Mouse (Mus musculus) liver, embryonic 11.5 days (tissue): Measurements from ENCODE around the gene Trip6. TPM values are rescaled to one million over a fixed set of nuclear protein-coding genes. Genes with fewer than 3 reads are reported as not detected.
"Not testable (repeated sequence)": the region's sequence is repeated elsewhere in the genome, so short reads cannot be mapped to it uniquely, and the experiment has no call there.

Experiments used
- ATAC-seq: fragments of 200-750 bp; cut with Nextera tagmentation; replicated peaks from 2 replicates; pipeline ENCODE4 v1.8.0; 2017; ENCODE audit warnings: moderate number of reproducible peaks, mild to moderate bottlenecking, moderate TSS enrichment, moderate library complexity; ENCODE audit not compliant: low FRiP score
- DNase-seq: peaks from one replicate; pipeline ENCODE4 v3.0.0-alpha.2; 2017; ENCODE audit warnings: low spot score
- H3K27ac ChIP-seq: fragments of 300-500 bp; sonication (generic); 2 replicates; pipeline ENCODE4 v1.5.1; 2014; ENCODE audit warnings: mild to moderate bottlenecking, low read depth, low read length, control low read depth
- H3K27me3 ChIP-seq: fragments of 300-500 bp; sonication (generic); replicated peaks from 2 replicates; pipeline ENCODE4 v1.6.1; 2014; ENCODE audit warnings: low read length, mixed read lengths; ENCODE audit not compliant: control insufficient read depth, insufficient read depth
- H3K36me3 ChIP-seq: fragments of 300-500 bp; sonication (generic); 2 replicates; pipeline ENCODE4 v1.6.1; 2014; ENCODE audit warnings: mild to moderate bottlenecking, low read length, moderate library complexity, mixed read lengths; ENCODE audit not compliant: control insufficient read depth, insufficient read depth
- H3K4me1 ChIP-seq: fragments of 300-500 bp; sonication (generic); replicated peaks from 2 replicates; pipeline ENCODE4 v1.6.1; 2014; ENCODE audit warnings: low read length, mixed read lengths; ENCODE audit not compliant: control insufficient read depth, insufficient read depth
- H3K4me2 ChIP-seq: fragments of 300-500 bp; sonication (generic); 2 replicates; pipeline ENCODE4 v1.6.1; 2014; ENCODE audit warnings: mild to moderate bottlenecking, control low read depth, moderate library complexity
- H3K4me3 ChIP-seq: fragments of 300-500 bp; sonication (generic); 2 replicates; pipeline ENCODE4 v1.5.1; 2014; ENCODE audit warnings: low read depth, low read length, control low read depth
- H3K9ac ChIP-seq: fragments of 300-500 bp; sonication (generic); 2 replicates; pipeline ENCODE4 v1.6.1; 2014; ENCODE audit warnings: low read depth, low read length, control low read depth
- H3K9me3 ChIP-seq: fragments of 300-500 bp; sonication (generic); 2 replicates; pipeline ENCODE4 v1.6.1; 2016; ENCODE audit warnings: low read length, inconsistent platforms, mixed read lengths; ENCODE audit not compliant: control insufficient read depth
- WGBS: fragments of 180-500 bp; shearing (Covaris S2); extraction: QIAGEN DNeasy Blood & Tissue Kit; methylation state at CpG from one replicate; pipeline ENCODE4 v1.1.7; 2014; 5-methylcytosine and 5-hydroxymethylcytosine counted together
- polyA plus RNA-seq: library from polyadenylated mRNA; unstranded; fragments of >200 nt; fragmentation: Nextera tagmentation; extraction: Ambion mirVana; gene quantifications from 2 replicates; pipeline ENCODE4 v1.2.1, GENCODE M21; 2014

Gene Trip6
- polyA plus RNA-seq, 1 experiment from 2014 or later, result 31.6 TPM

GRCm38 (mm10) chr5:137285045-137285444 lies 29.2 kb downstream of the Trip6 start:
- DNase-seq (no peak), ATAC-seq (no peak)
- 54% methylated on average over 5 of the region's 5 CpGs for WGBS
- no peaks in the 10 kb centered on the region for H3K9me3 ChIP-seq
- H3K27ac ChIP-seq, result no peak overlapping the region
- H3K9ac ChIP-seq, result no peak overlapping the region
- no peak overlapping the region for H3K4me2 ChIP-seq
- no peaks in the 10 kb centered on the region for H3K36me3 ChIP-seq
- no peak overlapping the region for H3K4me3 ChIP-seq
- peaks cover 25% of the 10 kb centered on the region for H3K27me3 ChIP-seq
- peaks cover 16% of the 10 kb centered on the region for H3K4me1 ChIP-seq

GRCm38 (mm10) chr5:137284411-137284810 lies 29.8 kb downstream of the Trip6 start:
- H3K9ac ChIP-seq, ATAC-seq, DNase-seq, H3K4me3 ChIP-seq, H3K27ac ChIP-seq, H3K4me2 ChIP-seq, H3K36me3 ChIP-seq, H3K9me3 ChIP-seq: not testable (repeated sequence)
- WGBS, result 73% methylated on average over 5 of the region's 6 CpGs
- Histone ChIP-seq H3K4me1 (peaks cover 15% of the 10 kb centered on the region), H3K27me3 (peaks cover 19% of the 10 kb centered on the region)

GRCm38 (mm10) chr5:137277360-137278342 lies 36.6 kb downstream of the Trip6 start:
- Histone ChIP-seq H3K4me3 (no peak overlapping the region), H3K9me3 (peaks cover 2% of the 10 kb centered on the region; the same call in 1 of the 2 replicates), H3K36me3 (no peaks in the 10 kb centered on the region), H3K27me3 (no peaks in the 10 kb centered on the region; the same call in 1 of the 2 replicates), H3K4me2 (no peak overlapping the region), H3K9ac (no peak overlapping the region), H3K27ac (no peak overlapping the region), H3K4me1 (no peaks in the 10 kb centered on the region; the same call in 1 of the 2 replicates)
- DNase-seq, result no peak
- no peak for ATAC-seq
- WGBS, result 62% methylated on average over 18 of the region's 18 CpGs

- Histone ChIP-seq H3K9ac (no peak overlapping the region), H3K27ac (no peak overlapping the region), H3K9me3 (no peaks in the 10 kb centered on the region; the same call in 1 of the 2 replicates), H3K27me3 (no peaks in the 10 kb centered on the region), H3K4me2 (no peak overlapping the region), H3K4me1 (no peaks in the 10 kb centered on the region; the same call in 1 of the 2 replicates), H3K36me3 (no peaks in the 10 kb centered on the region), H3K4me3 (no peak overlapping the region)
- ATAC-seq (no peak), DNase-seq (no peak)
- 29% methylated on average over 17 of the region's 18 CpGs for WGBS
Measured at GRCm38 (mm10) chr5:137268131-137268910, 45.9 kb downstream of the Trip6 start.

DNA sequence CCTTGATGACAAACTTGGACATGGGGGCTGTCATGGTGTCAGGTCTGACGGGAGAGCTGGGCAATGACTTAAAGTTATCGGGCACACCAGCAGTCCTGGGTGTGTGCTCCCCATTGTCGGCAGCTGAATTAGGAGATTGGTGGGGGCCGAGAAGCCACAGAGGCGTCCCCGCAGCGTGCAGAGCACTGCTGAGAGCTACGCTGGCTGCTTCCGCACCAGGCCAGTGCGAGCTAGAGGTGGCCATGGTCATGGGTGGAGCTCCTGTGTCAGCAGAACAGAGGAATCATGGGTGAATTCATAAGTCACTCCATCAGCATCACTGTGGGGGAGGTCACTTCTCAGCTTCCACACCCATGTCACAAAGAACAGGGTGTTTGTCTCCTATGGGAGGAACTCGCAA lies 49.4 kb downstream of the Trip6 start:
- Histone ChIP-seq H3K9ac (no peak overlapping the region), H3K36me3 (no peaks in the 10 kb centered on the region), H3K27ac (no peak overlapping the region), H3K4me1 (no peaks in the 10 kb centered on the region; the same call in 1 of the 2 replicates), H3K27me3 (no peaks in the 10 kb centered on the region), H3K4me3 (no peak overlapping the region), H3K9me3 (no peaks in the 10 kb centered on the region), H3K4me2 (no peak overlapping the region)
- DNase-seq, result no peak
- 81% methylated on average over 11 of the region's 11 CpGs for WGBS
- ATAC-seq, result no peak

DNA sequence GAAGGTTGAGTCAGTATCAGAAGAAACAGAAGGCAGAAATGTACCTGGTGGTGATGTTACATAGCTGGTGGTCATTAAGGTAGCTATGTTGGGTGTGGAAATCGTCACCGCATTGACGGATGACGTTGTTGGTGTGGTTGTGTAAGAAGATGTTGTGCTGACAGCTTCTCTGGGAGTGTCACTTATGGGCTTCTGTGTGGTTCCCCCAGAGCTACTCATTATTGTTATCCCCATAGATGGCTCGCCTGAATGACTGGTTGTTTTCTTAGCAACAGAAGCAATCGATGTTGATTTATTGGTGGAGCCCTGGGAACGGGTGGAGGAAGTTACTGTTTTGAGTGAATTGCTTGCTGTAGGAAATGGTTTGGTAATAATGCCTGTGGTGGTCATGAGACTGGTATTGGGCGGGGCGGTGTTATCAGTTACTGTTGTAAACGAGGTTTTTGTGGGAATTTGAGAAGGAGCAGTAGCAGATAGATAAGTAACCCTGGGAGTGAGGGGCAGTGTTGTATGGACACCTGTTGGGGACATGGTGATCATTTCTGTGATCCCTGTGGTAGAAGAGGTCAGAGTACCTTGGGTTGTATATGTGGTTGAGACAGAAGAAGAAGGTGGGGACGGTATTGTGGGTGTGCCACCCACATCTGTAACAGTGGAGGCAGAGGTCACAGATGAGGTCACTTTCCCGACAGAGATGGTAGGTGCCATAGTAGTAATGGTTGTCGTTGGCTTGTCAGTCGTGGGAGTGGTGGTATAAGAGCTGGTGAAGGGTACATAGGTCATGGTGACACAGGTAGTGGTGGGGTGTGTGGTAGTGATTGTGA lies 50.1 kb downstream of the Trip6 start:
- no peak overlapping the region for H3K4me3 ChIP-seq
- no peaks in the 10 kb centered on the region for H3K9me3 ChIP-seq
- no peak overlapping the region for H3K4me2 ChIP-seq
- no peaks in the 10 kb centered on the region; the same call in 1 of the 2 replicates for H3K4me1 ChIP-seq
- 61% methylated on average over 14 of the region's 14 CpGs for WGBS
- H3K27ac ChIP-seq, result no peak overlapping the region
- DNase-seq (no peak), ATAC-seq (no peak)
- no peaks in the 10 kb centered on the region for H3K36me3 ChIP-seq
- no peak overlapping the region for H3K9ac ChIP-seq
- no peaks in the 10 kb centered on the region for H3K27me3 ChIP-seq
